Mouse (Mus musculus) cerebellum, adult 9-10 months (tissue): ENCODE data around the gene Vmn1r205.
"Not testable (repeated sequence)": the region's sequence is repeated elsewhere in the genome, so short reads cannot be mapped to it uniquely, and the experiment has no call there.

Experiments
- DNase-seq: peaks from one replicate; pipeline ENCODE4 v3.0.0; 2022

Vmn1r205 gene

DNA sequence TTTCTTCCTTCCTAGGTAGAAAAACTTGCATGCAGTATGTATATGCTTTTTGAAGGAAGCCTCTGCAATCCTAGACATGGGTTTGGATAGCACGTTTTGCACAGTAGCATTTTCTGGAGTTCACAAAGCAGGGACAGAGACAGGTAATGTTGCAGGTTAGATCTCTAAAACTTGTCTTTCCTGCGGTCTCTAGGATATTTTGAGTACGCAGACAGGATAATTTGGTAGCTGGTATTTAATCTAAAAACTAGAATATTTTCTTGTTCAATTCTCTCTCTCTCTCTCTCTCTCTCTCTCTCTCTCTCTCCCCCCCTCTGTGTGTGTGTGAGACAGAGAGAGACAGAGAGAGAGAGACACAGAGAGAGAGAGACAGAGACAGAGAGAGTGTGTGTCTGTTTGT is at the start of gene Vmn1r205:
Gene Vmn1r205, minus strand, starts transcription at position 101 of the 400 bp plus-strand sequence.
- DNase-seq: no peak

DNA sequence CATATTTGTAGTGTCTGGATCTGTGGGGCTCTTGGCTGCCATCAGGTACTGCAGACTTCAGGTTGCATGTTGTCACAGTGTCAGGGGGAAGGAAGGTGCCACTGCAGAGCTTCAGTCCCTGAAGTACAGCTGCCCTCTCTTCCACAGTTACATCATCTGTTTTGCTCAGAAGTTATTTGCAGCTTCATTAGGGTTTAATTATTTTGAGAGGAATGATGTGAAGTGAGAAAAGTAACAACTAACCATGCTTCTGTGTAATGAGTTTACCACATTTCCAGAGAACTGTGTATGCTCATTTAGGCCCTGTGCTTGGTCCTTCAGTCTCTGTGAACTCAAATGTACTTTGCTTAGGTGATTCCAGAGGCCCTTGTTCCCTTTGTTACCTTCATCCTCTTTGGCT is 31.4 kb upstream of the Vmn1r205 start, which contains the start of gene Vmn1r206:
Gene Vmn1r206, minus strand, starts transcription at position 101 of the 400 bp plus-strand sequence.
- DNase-seq: not testable (repeated sequence)

GRCm38 (mm10) chr13:22583336-22583735 is 9.5 kb downstream of the Vmn1r205 start:
- DNase-seq: not testable (repeated sequence)

GRCm38 (mm10) chr13:22574911-22575310 is 17.9 kb downstream of the Vmn1r205 start:
- DNase-seq: not testable (repeated sequence)

- not testable (repeated sequence) for DNase-seq
These were observed 39.9 kb downstream of the Vmn1r205 start, which contains the start of gene Vmn1r204 for GRCm38 (mm10) chr13:22552898-22553297. TSS of gene Vmn1r204 (plus strand) at chr13:22553198.
